Mouse (Mus musculus) megakaryocyte, adult 5-6 weeks (primary cell): ENCODE results near the gene Vmn2r80. TPM values are rescaled to one million over a fixed set of nuclear protein-coding genes. Genes with fewer than 3 reads are reported as not detected.
"Not testable (repeated sequence)": the region's sequence is repeated elsewhere in the genome, so short reads cannot be mapped to it uniquely, and the experiment has no call there.

Experiments used
- ATAC-seq: 2 replicates; pipeline ENCODE4 v1.8.0; 2016; ENCODE audit warnings: mild to moderate bottlenecking, inconsistent platforms; ENCODE audit not compliant: poor library complexity, severe bottlenecking
- total RNA-seq, 2 experiments: library from RNA; stranded (forward) in 1 of 2; stranded (reverse) in 1 of 2; fragments of 153-499, 151-499 nt in 1 of 2; fragments of 221-1000, 200-1000 nt in 1 of 2; gene quantifications; 2 replicates each; pipeline versions ENCODE4 v1.2.3 to v1.2.4; 2015 to 2017

Gene Vmn2r80
- total RNA-seq (2015): not detected in 2 replicates
- total RNA-seq (2017): not detected in 2 replicates

DNA sequence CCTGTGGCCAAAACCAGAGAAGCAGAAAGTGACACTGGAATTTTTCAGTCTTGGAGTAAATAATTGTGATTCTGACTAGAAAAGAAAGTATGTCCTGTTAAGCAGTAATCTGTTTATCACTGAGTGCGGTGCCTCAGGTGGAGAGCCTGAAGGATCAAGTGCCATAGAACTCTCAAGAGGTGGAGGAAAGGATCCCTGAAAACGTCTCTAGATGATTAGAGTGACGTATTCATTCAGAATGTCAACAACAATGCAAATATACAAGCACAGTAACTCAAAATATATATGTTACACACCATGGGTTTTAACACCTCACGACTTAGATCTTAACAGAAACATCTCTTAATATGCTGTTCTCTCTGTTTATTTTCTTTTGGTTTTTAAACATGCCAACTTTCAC lies at the start of gene Vmn2r80:
Gene Vmn2r80 (plus strand): TSS at position 301 of the 400 bp plus-strand sequence.
- not testable (repeated sequence) for ATAC-seq

DNA sequence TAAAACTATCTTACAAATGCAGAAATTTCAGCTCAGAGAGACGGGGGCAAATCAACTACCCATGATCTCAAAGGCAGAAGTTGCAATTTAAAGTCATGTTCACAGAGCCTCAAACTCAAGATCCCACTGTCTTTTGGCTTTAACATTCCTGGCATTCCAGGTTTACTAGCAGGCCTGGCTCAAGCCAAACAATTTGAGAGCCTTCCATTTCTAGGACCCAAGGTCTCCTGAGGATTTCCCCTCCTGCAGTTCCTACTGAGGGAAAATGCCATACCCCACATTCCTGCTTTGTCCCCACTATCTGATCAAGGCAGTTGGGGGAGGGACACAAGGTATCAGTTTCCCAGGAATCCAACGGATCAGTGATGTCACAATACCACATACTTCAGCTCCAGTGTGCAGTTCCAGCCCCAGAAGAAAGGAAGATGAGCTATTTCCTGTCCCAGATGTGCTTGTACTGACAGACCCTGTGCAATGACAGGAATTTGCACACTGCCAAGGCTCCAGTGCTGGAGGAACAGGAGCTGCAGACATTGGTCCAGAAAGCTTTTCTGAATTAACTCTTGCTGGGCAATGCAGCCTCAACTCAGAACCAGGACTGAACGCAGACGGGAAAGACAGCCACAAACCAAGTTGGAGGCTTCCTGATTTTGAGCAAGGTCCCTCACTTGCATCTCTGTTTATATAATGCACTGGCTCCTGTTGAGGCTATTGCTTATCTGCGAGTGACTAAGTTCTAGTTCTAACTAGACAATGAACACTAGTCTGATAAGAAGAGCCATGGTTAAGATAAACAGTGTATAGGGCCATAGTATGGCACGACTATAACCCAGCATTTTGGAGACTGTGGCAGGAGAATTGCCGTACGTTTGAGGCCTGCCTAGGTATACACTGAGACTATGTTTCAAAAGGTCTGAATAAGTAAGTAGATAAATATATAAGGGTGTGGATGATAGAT lies 42.0 kb upstream of the Vmn2r80 start:
- ATAC-seq: no peak

DNA sequence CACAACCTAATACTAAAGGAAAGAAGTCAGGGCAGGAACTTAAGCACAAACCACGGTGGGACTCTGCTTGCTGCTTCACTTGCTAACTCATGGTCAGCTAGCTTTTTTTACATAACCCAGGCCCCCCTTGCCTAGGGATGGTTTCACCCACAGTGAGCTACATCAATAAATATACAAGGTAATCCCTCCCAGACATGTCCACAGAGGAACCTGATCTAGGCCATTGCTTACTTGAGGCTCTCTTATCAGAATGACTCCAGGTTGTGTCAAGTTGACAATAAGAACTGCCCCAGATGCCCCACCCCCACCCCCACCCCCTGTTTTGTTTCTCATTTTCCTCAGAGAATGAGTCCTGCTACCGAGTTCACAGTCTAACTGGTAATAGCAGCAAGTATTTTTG lies 41.0 kb upstream of the Vmn2r80 start:
- ATAC-seq: no peak

DNA sequence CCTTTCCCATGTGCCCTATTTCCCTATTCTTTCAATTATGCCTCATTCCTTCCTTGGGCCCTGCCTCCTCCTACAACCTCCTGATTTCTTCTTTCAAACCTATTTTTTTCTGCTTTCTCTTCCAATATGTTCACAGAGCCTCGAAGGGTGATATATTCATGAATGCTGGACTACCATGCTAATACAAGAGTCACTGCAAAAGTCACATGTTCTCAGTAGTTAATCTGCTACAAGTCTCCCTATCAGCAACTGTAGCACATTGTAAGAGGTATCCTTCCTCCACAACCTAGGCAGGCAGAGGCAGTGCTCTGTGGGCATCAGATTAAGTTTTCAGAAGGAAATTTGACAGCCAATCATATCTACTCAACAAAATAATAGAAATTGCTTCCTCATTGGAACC lies 39.4 kb upstream of the Vmn2r80 start:
- ATAC-seq: no peak

DNA sequence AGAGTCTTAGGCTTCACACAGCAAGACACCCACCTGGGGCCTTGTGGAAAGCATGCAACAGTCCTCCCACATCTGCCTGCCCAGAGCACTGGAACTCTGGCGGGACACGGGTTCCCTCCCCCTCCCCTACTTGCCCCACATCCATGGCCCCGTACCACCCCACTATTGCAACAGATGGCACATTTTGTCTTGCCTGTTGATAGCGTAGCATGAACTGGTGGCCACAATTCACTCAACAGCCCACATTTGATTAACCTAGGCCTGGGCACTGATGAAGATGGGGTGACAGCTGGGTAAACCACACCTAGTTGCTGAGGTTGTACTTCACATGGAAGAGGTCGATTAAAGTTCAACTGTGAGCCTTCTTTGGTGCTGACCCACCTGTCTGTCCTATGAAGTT lies 38.1 kb upstream of the Vmn2r80 start:
- no peak for ATAC-seq

DNA sequence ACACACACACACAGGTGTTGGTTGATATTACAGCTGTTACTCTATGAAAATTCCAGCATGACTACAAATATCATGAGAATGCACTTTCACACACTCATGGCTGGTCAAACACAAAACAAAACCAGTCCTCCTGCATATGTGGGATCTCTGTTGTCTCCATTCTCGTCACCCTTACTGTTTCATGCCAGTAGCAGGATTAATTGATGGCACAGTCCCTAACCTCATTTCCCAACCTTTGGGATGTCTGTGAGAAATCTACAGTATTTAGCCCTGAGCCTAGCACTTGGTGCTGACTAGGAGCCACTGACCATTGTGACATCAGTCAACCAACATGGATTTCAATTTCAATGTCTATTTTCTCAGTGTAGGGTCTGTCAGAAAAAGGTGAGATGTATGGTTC lies 33.5 kb upstream of the Vmn2r80 start:
- no peak for ATAC-seq

DNA sequence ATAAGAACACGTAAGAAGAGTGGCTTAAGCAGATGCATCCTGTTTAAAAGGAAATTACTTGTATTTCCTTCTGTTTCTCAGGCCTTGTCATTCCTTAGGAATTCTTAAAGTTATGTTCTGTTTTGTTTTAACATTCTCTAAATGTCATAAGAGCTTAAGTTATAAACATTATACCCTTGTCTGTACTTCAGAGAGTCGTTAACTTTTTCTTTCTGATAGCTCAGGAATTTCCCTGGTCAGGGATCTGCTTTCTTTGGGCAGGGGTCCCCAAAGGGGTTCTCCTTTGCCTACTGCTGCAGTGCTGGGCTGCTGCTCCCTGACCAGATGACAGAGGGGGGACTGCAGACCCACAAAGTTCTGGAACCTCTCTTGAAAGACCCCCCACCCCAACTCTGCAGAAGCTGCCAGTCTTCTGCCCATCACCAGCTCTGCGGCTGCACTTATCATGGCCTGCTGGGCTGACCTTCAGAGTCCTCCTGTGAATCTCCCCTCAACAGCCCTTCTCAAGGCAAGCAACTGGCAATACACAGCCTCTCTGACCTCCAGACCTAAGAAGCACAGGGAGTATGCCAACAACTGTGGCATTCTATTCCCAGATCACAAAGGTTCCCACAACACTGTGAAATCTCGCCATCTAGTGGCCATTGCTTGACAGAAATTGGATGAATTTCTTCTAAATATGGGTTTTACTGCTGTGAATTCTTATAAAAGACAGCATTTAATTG lies 32.3 kb upstream of the Vmn2r80 start:
- peak; percentile 60 for ATAC-seq

DNA sequence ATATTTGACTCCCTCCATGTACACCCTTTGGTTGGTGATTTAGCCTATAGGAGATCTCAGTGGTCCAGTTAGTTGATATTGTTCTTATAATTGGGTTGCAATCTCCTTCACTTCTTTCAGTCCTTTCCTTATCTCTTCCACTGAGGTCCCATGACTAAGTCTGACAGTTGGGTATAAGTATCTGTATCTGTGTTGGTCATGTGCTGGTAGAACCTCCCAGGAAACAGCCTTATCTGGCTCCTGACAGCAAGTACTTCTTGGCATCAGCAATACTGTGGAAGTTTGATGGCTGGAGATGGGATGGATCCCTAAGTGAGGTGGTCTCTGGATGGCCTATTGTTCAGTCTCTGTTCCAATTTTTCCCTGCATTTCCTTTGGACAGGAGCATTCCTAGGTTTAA lies 3.0 kb downstream of the Vmn2r80 start:
- ATAC-seq: no peak

DNA sequence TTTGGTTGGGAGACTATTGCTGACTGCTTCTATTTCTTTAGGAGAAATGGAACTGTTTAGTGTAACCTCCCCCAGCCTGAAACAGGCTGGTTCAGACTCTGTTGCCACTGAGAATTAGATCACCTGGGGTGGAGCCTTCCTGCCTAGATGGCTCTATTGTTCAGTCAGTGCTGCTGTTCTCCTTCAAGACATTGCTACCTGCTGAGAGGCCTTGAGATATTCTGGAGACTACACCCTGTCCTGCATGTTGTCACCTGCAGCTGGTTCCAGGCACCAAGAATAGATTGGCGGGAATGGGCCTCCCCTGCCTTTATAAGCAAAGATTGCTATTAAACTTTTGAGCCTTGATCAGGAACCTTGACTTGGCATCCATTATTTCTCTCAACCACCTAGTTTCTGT lies 51.4 kb downstream of the Vmn2r80 start:
- ATAC-seq: not testable (repeated sequence)

DNA sequence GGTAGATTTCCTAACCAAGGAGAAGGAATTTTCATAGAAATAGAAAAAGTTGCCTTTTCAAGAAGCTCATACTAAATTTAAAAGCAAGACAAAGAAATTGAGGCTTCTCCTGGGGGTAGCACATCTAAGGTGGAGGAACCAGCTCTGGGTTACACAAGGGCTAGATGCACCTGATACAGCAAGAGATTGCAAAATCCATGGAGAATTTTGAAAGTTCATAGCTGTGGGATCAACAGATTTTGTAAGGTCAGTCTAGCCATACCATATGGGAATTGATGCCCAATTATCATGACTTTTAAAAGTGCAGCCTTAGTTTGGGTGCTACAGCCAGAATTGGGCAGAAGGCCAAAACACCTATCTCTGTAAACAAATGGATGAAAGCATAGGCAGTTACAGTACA lies 71.9 kb downstream of the Vmn2r80 start:
- ATAC-seq: no peak

DNA sequence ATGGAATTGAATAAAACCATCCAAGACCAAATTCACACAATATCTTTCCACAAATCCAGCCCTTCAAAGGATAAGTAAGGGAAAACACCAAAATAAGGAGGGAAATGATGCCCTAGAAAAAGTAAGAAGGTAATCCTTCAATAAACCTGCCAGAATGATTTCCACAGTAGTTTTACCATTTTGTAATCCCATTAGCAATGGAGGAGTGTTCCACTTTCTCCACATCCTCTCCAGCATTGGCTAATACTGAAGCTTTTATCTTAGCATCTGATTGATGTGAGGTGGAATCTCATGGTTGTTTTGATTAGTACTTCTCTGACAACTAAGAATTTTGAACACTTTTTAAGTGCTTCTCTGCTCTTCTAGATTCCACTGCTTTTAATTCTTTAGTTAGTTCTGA lies 73.0 kb downstream of the Vmn2r80 start:
- ATAC-seq: no peak

DNA sequence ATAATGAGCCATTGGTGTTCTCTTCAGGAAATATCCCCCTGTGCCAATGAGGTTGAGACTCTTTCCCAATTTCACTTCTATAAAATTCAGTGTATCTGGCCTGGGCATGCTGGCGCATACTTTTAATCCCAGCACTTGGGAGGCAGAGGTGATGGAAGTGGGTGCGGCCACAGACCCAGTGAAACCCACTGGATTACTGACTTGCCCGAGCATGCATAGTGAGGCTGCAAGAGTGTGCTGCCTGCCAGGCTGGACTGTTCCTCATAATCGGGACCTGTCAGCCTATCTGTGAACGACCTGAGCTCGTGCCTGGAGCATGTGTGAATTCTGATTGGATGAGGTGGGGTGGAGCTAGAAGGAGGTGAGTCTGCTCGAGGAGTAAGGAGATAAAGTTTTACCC lies 73.6 kb downstream of the Vmn2r80 start:
- no peak for ATAC-seq

Other genes starting within 250 kb of the Vmn2r80 start
- gene Olfr1354, start 235.6 kb upstream of the Vmn2r80 start, total RNA-seq (2015): not detected in 2 replicates
- gene Olfr1354, start 235.6 kb upstream of the Vmn2r80 start, total RNA-seq (2017): not detected in 2 replicates
- not detected in 2 replicates for gene Olfr8, start 198.1 kb upstream of the Vmn2r80 start, total RNA-seq (2015)
- gene Olfr8, start 198.1 kb upstream of the Vmn2r80 start, total RNA-seq (2017): not detected in 2 replicates
- gene Olfr1353, start 185.5 kb upstream of the Vmn2r80 start, total RNA-seq (2015): not detected in 2 replicates
- gene Olfr1353, start 185.5 kb upstream of the Vmn2r80 start, total RNA-seq (2017): not detected in 2 replicates
- gene Olfr1352, start 167.7 kb upstream of the Vmn2r80 start, total RNA-seq (2015): 0.02 TPM in 1 of 2 replicates, not detected in the other
- not detected in 2 replicates for gene Olfr1352, start 167.7 kb upstream of the Vmn2r80 start, total RNA-seq (2017)
- gene Olfr1351, start 136.3 kb upstream of the Vmn2r80 start, total RNA-seq (2015): not detected in 2 replicates
- gene Olfr1351, start 136.3 kb upstream of the Vmn2r80 start, total RNA-seq (2017): not detected in 2 replicates
- gene Olfr57, start 120.0 kb upstream of the Vmn2r80 start, total RNA-seq (2015): not detected in 2 replicates
- gene Olfr57, start 120.0 kb upstream of the Vmn2r80 start, total RNA-seq (2017): not detected in 2 replicates
- gene 2610008E11Rik, start 51.2 kb upstream of the Vmn2r80 start, total RNA-seq (2015): 7.7 and 8.1 TPM in 2 replicates
- gene 2610008E11Rik, start 51.2 kb upstream of the Vmn2r80 start, total RNA-seq (2017): 6.6 and 13.4 TPM in 2 replicates
- gene Vmn2r81, start 98.9 kb downstream of the Vmn2r80 start, total RNA-seq (2015): not detected in 2 replicates
- not detected in 2 replicates for gene Vmn2r81, start 98.9 kb downstream of the Vmn2r80 start, total RNA-seq (2017)
- not detected in 2 replicates for gene Vmn2r82, start 207.8 kb downstream of the Vmn2r80 start, total RNA-seq (2015)
- not detected in 2 replicates for gene Vmn2r82, start 207.8 kb downstream of the Vmn2r80 start, total RNA-seq (2017)